Comparison of ENCODE assay signal across 17 mouse cellular contexts in the genomic region with DNA sequence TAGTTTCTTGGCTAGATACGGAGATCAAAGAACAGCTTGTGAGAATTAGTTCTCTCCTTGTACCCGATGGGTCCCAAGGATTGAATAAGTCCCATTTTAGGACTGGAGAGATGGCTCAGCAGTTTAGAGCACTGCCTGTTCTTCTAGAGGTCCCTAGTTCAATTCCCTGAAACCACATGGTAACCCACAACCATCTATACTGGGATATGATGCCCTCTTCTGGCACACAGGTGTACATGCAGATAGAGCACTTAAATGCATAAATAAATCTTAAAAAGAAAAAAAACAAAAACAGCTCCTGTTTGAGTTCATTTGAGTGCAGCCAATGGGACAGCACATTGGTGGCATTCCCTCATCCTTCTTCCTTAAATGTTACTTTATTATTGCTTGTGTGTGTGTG. TPM values are rescaled to one million over a fixed set of nuclear protein-coding genes. Genes with fewer than 3 reads are reported as not detected.
A peak's percentile ranks its signal among the peaks of the same experiment; 100 is the strongest.
DNase-seq lines count a peak whose midpoint lies in the region; ATAC-seq and TF ChIP-seq lines count a peak whose summit lies in the region.
"Had no signal": no experiment of that assay in that cellular context is flagged by ENCODE, and none has a peak within 500 bp of the region (broad histone marks: within the 10 kb centered on the region; RNA-seq: fewer than 3 reads in every experiment).

No protein-coding gene starts in this region.

- intact Hi-C loops in gastrocnemius, adult 2 months (cut with DNase I): loop anchor here (2.0 kb wide), 1 partner anchor 37 kb away; a partner anchor contains a TSS
- intact Hi-C loops in gastrocnemius, postnatal 36 days (cut with DNase I): loop anchor here (10.0 kb wide), 1 partner anchor 287 kb away; no protein-coding TSS in a partner anchor
- intact Hi-C loops in gastrocnemius, postnatal 14 days (cut with DNase I; ENCODE audit: low total_unique reads): no loop called here

- H3K9me3 ChIP-seq in lung, postnatal 0 days (ENCODE audit: low read length): no peaks in the 10 kb centered on the region
- H3K9me3 ChIP-seq: heart, embryonic 13.5 days; limb, embryonic 12.5 days had no signal

- no peak for ATAC-seq in lung, postnatal 0 days
- peak; percentile 57 for ATAC-seq in megakaryocyte progenitor cell, adult 5-6 weeks (replicated peaks; ENCODE audit: poor library complexity)
- ATAC-seq: hindbrain, embryonic 16.5 days had no signal

- H3K4me2 ChIP-seq in lung, postnatal 0 days (replicated peaks; ENCODE audit: low read depth, low read length): no peak overlapping the region
- H3K4me2 ChIP-seq: heart, embryonic 13.5 days; limb, embryonic 12.5 days had no signal

- H3K4me1 ChIP-seq in lung, postnatal 0 days (ENCODE audit: insufficient read depth, low read depth, low read length): no peaks in the 10 kb centered on the region
- H3K4me1 ChIP-seq: heart, embryonic 13.5 days; limb, embryonic 12.5 days had no signal

- peaks cover 32% of the 10 kb centered on the region; the same call in 1 of the 2 replicates for H3K36me3 ChIP-seq in lung, postnatal 0 days (ENCODE audit: insufficient read depth, low read length)

- peak; percentile 58 for TF ChIP-seq CTCF in gastrocnemius, adult 2 months (IDR thresholded peaks at IDR 0.05)
- TF ChIP-seq CTCF in lung, postnatal 0 days (IDR thresholded peaks at IDR 0.05): peak; percentile 62

- 95% methylated on average over 2 of the region's 2 CpGs for WGBS in lung, postnatal 0 days

- TF ChIP-seq EP300 in lung, postnatal 0 days (IDR thresholded peaks at IDR 0.05): no peak

- no peak for DNase-seq in gastrocnemius, adult 2 months
- DNase-seq in gastrocnemius, postnatal 36 days: no peak
- DNase-seq in lung, postnatal 0 days (ENCODE audit: low spot score): peak; percentile 29
- no peak for DNase-seq in lung, adult 18-20 months
- DNase-seq in MN1 (ENCODE audit: low spot score): peak; percentile 33
- no peak for DNase-seq in layer of hippocampus, adult 9-11 months
- DNase-seq in gastrocnemius, postnatal 14 days: no peak
- DNase-seq: adrenal gland, postnatal 14 days; cerebellum, adult 9-11 months; kidney, postnatal 36 days; lung, postnatal 4 days; spleen, adult 18-20 months; thymus, adult 2 months had no signal

- H3K4me3 ChIP-seq in gastrocnemius, adult 2 months: no peak overlapping the region
- no peak overlapping the region for H3K4me3 ChIP-seq in lung, postnatal 0 days (ENCODE audit: low read depth, low read length)
- H3K4me3 ChIP-seq: heart, embryonic 13.5 days; limb, embryonic 12.5 days had no signal

- H3K27ac ChIP-seq in gastrocnemius, adult 2 months: no peak overlapping the region
- no peak overlapping the region for H3K27ac ChIP-seq in lung, postnatal 0 days (ENCODE audit: low read length)
- H3K27ac ChIP-seq: heart, embryonic 13.5 days; limb, embryonic 12.5 days had no signal

- H3K27me3 ChIP-seq in lung, postnatal 0 days (replicated peaks; ENCODE audit: insufficient read depth, low read length): no peaks in the 10 kb centered on the region
- H3K27me3 ChIP-seq: heart, embryonic 13.5 days; limb, embryonic 12.5 days had no signal

- H3K9ac ChIP-seq in lung, postnatal 0 days (replicated peaks; ENCODE audit: low read depth): no peak overlapping the region
- H3K9ac ChIP-seq: heart, embryonic 13.5 days; limb, embryonic 12.5 days had no signal

RNA-seq across cellular contexts. Expression of a gene that starts 37.8 kb away (rescaled TPM):
- total RNA-seq in gastrocnemius, adult 2 months (2021): 10 to 100 TPM; 15.6 to 20.0 TPM
- total RNA-seq in gastrocnemius, postnatal 36 days (2021): 10 to 100 TPM; 13.1 to 14.2 TPM
- 32.8 and 34.8 TPM in 2 replicates for polyA plus RNA-seq in lung, postnatal 0 days (2015; fragmentation: Nextera tagmentation; extraction: Ambion mirVana)
- 131 and 140 TPM in 2 replicates for total RNA-seq in megakaryocyte progenitor cell, adult 5-6 weeks (2015)
- total RNA-seq in megakaryocyte progenitor cell, adult 5-6 weeks (2017): 109 and 155 TPM in 2 replicates
- 10 to 100 TPM; 15.6 to 17.5 TPM for total RNA-seq in gastrocnemius, postnatal 14 days (2021)

RNA-seq across cellular contexts. Expression of a gene that starts 39.1 kb away (rescaled TPM):
- 10 to 100 TPM; 72.6 to 73.2 TPM for total RNA-seq in gastrocnemius, adult 2 months (2021)
- total RNA-seq in gastrocnemius, postnatal 36 days (2021): 10 to 100 TPM; 73.8 to 83.8 TPM
- 0.51 and 0.58 TPM in 2 replicates for polyA plus RNA-seq in lung, postnatal 0 days (2015; fragmentation: Nextera tagmentation; extraction: Ambion mirVana)
- total RNA-seq in megakaryocyte progenitor cell, adult 5-6 weeks (2015): 0.05 TPM in 1 of 2 replicates, not detected in the other
- total RNA-seq in megakaryocyte progenitor cell, adult 5-6 weeks (2017): 0.03 and 0.17 TPM in 2 replicates
- 10 to 100 TPM; 61.5 to 72.2 TPM for total RNA-seq in gastrocnemius, postnatal 14 days (2021)

RNA-seq across cellular contexts. Expression of a gene that starts 49.2 kb away (rescaled TPM):
- total RNA-seq in gastrocnemius, adult 2 months (2021): 10 to 100 TPM; 67.8 to 83.3 TPM
- 10 to 100 TPM; 56.6 to 81.6 TPM for total RNA-seq in gastrocnemius, postnatal 36 days (2021)
- polyA plus RNA-seq in lung, postnatal 0 days (2015; fragmentation: Nextera tagmentation; extraction: Ambion mirVana): 121 and 134 TPM in 2 replicates
- total RNA-seq in megakaryocyte progenitor cell, adult 5-6 weeks (2015): 60.9 and 62.8 TPM in 2 replicates
- 141 and 174 TPM in 2 replicates for total RNA-seq in megakaryocyte progenitor cell, adult 5-6 weeks (2017)
- 10 to 100 TPM; 74.8 to 76.8 TPM for total RNA-seq in gastrocnemius, postnatal 14 days (2021)

Comparison
In these comparisons a context has a peak if more than half of its experiments do, and no peak if none do; other contexts are left out.
1. DNase-seq: peak in lung, postnatal 0 days (single experiment) and MN1 (single experiment); none in gastrocnemius, adult 2 months (single experiment), gastrocnemius, postnatal 36 days (0 of 2), lung, adult 18-20 months (0 of 2), layer of hippocampus, adult 9-11 months (single experiment) and gastrocnemius, postnatal 14 days (single experiment).
2. RNA of a gene that starts 37.8 kb away (total RNA-seq): 109 to 155 TPM in megakaryocyte progenitor cell, adult 5-6 weeks; 15.6 to 20.0 TPM in gastrocnemius, adult 2 months, 15.6 to 17.5 TPM in gastrocnemius, postnatal 14 days and 13.1 to 14.2 TPM in gastrocnemius, postnatal 36 days; every median in the first group is over 4 times any median in the second.
3. RNA of a gene that starts 39.1 kb away (total RNA-seq): 73.8 to 83.8 TPM in gastrocnemius, postnatal 36 days, 72.6 to 73.2 TPM in gastrocnemius, adult 2 months and 61.5 to 72.2 TPM in gastrocnemius, postnatal 14 days; 0.03 to 0.17 TPM in megakaryocyte progenitor cell, adult 5-6 weeks; every median in the first group is over 10 times any median in the second.